Mouse (Mus musculus) embryonic facial prominence, embryonic 11.5 days (tissue): ENCODE measurements around the gene Trim44. TPM values are rescaled to one million over a fixed set of nuclear protein-coding genes. Genes with fewer than 3 reads are reported as not detected.

ENCODE experiments used
- ATAC-seq: fragments of 200-750 bp; cut with Nextera tagmentation; replicated peaks from 2 replicates; pipeline ENCODE4 v1.8.0; 2017; ENCODE audit warnings: low read depth; ENCODE audit not compliant: insufficient number of reproducible peaks, low FRiP score, low TSS enrichment
- DNase-seq: peaks from one replicate; pipeline ENCODE4 v3.0.0-alpha.2; 2015; ENCODE audit warnings: low spot score
- H3K27ac ChIP-seq: fragments of 300-500 bp; sonication (generic); replicated peaks from 2 replicates; pipeline ENCODE4 v1.5.1; 2014; ENCODE audit warnings: mild to moderate bottlenecking, low read depth, low read length, control low read depth
- H3K27me3 ChIP-seq: fragments of 300-500 bp; sonication (generic); 2 replicates; pipeline ENCODE4 v1.6.1; 2014; ENCODE audit warnings: mild to moderate bottlenecking, low read length, moderate library complexity, mixed read lengths; ENCODE audit not compliant: control insufficient read depth, insufficient read depth
- H3K36me3 ChIP-seq: fragments of 300-500 bp; sonication (generic); replicated peaks from 2 replicates; pipeline ENCODE4 v1.6.1; 2014; ENCODE audit warnings: low read depth, mild to moderate bottlenecking, low read length, moderate library complexity, mixed read lengths; ENCODE audit not compliant: control insufficient read depth, insufficient read depth
- H3K4me1 ChIP-seq: fragments of 300-500 bp; sonication (generic); 2 replicates; pipeline ENCODE4 v1.6.1; 2014; ENCODE audit warnings: low read length, mixed read lengths; ENCODE audit not compliant: control insufficient read depth, insufficient read depth
- H3K4me2 ChIP-seq: fragments of 300-500 bp; sonication (generic); 2 replicates; pipeline ENCODE4 v1.6.1; 2014; ENCODE audit warnings: low read depth, mild to moderate bottlenecking, control low read depth, low read length, moderate library complexity
- H3K4me3 ChIP-seq: fragments of 300-500 bp; sonication (generic); 2 replicates; pipeline ENCODE4 v1.5.1; 2014; ENCODE audit warnings: low read depth, low read length, control low read depth
- H3K9ac ChIP-seq: fragments of 300-500 bp; sonication (generic); replicated peaks from 2 replicates; pipeline ENCODE4 v1.6.1; 2014; ENCODE audit warnings: mild to moderate bottlenecking, control low read depth, low read length
- H3K9me3 ChIP-seq: fragments of 300-500 bp; sonication (generic); replicated peaks from 2 replicates; pipeline ENCODE4 v1.6.1; 2016; ENCODE audit warnings: mild to moderate bottlenecking, low read length, inconsistent platforms, mixed read lengths; ENCODE audit not compliant: control insufficient read depth
- WGBS: fragments of 180-500 bp; shearing (Covaris S2); extraction: QIAGEN DNeasy Blood & Tissue Kit; methylation state at CpG from one replicate; pipeline ENCODE4 v1.1.7; 2014; 5-methylcytosine and 5-hydroxymethylcytosine counted together
- polyA plus RNA-seq: library from polyadenylated mRNA; unstranded; fragments of >200 nt; fragmentation: Nextera tagmentation; extraction: Ambion mirVana; gene quantifications from 2 replicates; pipeline ENCODE4 v1.2.1, GENCODE M21; 2014

Trim44 gene
- 35.5 and 35.7 TPM in 2 replicates for polyA plus RNA-seq

- Histone ChIP-seq H3K36me3 (no peaks in the 10 kb centered on the region), H3K27ac (no peak within 1 kb of the TSS), H3K4me1 (peaks cover 3% of the 10 kb centered on the region), H3K4me2 (no peak within 1 kb of the TSS), H3K27me3 (no peaks in the 10 kb centered on the region), H3K9ac (no peak within 1 kb of the TSS), H3K9me3 (no peaks in the 10 kb centered on the region), H3K4me3 (no peak within 1 kb of the TSS)
- ATAC-seq (peak; percentile 20; the same call in 1 of the 2 replicates), DNase-seq (peak; percentile 58)
- WGBS, result 35% methylated on average over 14 of the region's 14 CpGs
These were observed at the start of gene Trim44 for GRCm38 (mm10) chr2:102407363-102408184. Trim44 (minus strand) TSS chr2:102407828.

- Histone ChIP-seq H3K9ac (no peak overlapping the region), H3K9me3 (no peaks in the 10 kb centered on the region), H3K4me3 (no peak overlapping the region), H3K4me1 (no peaks in the 10 kb centered on the region; the same call in 1 of the 2 replicates), H3K36me3 (no peaks in the 10 kb centered on the region), H3K4me2 (no peak overlapping the region), H3K27me3 (no peaks in the 10 kb centered on the region), H3K27ac (no peak overlapping the region)
- no peak for ATAC-seq
- no peak for DNase-seq
- WGBS, result 88% methylated on average over 1 of the region's 1 CpGs
These were observed 47.5 kb upstream of the Trim44 start for GRCm38 (mm10) chr2:102455126-102455525.

GRCm38 (mm10) chr2:102453447-102453846 is 45.8 kb upstream of the Trim44 start:
- no peaks in the 10 kb centered on the region for H3K36me3 ChIP-seq
- DNase-seq (peak; percentile 67), ATAC-seq (no peak)
- H3K9me3 ChIP-seq, result no peaks in the 10 kb centered on the region
- H3K27me3 ChIP-seq, result no peaks in the 10 kb centered on the region
- WGBS, result 47% methylated on average over 3 of the region's 3 CpGs
- H3K4me1 ChIP-seq, result no peaks in the 10 kb centered on the region; the same call in 1 of the 2 replicates
- H3K9ac ChIP-seq, result no peak overlapping the region
- no peak overlapping the region for H3K27ac ChIP-seq
- no peak overlapping the region for H3K4me3 ChIP-seq
- no peak overlapping the region for H3K4me2 ChIP-seq

- Histone ChIP-seq H3K4me3 (peak within 1 kb of the TSS; percentile 56), H3K9me3 (no peaks in the 10 kb centered on the region), H3K27ac (peak within 1 kb of the TSS; percentile 91), H3K4me1 (no peaks in the 10 kb centered on the region; the same call in 1 of the 2 replicates), H3K9ac (peak within 1 kb of the TSS; percentile 82), H3K27me3 (no peaks in the 10 kb centered on the region), H3K4me2 (peak within 1 kb of the TSS; percentile 96), H3K36me3 (no peaks in the 10 kb centered on the region)
- ATAC-seq, result peak; percentile 77
- DNase-seq, result peak; percentile 92
- under 1% methylated on average over 42 of the region's 49 CpGs for WGBS
These were observed 44.3 kb upstream of the Trim44 start, which contains the start of gene Fjx1 for GRCm38 (mm10) chr2:102451671-102452549. Fjx1 (minus strand) TSS chr2:102452499.

- Histone ChIP-seq H3K27me3 (no peaks in the 10 kb centered on the region), H3K4me1 (no peaks in the 10 kb centered on the region; the same call in 1 of the 2 replicates), H3K36me3 (no peaks in the 10 kb centered on the region), H3K9me3 (no peaks in the 10 kb centered on the region), H3K9ac (peak overlapping the region; percentile 82), H3K4me2 (peak overlapping the region; percentile 96), H3K4me3 (peak overlapping the region; percentile 56), H3K27ac (peak overlapping the region; percentile 91)
- under 1% methylated on average over 81 of the region's 109 CpGs for WGBS
- DNase-seq (peak; percentile 58), ATAC-seq (peak; percentile 64)
These were observed 43.4 kb upstream of the Trim44 start for GRCm38 (mm10) chr2:102450761-102451670.

- H3K9ac ChIP-seq, result peak overlapping the region; percentile 82
- no peaks in the 10 kb centered on the region for H3K9me3 ChIP-seq
- peak overlapping the region; percentile 17 for H3K27ac ChIP-seq
- WGBS, result under 1% methylated on average over 43 of the region's 43 CpGs
- H3K36me3 ChIP-seq, result no peaks in the 10 kb centered on the region
- H3K4me1 ChIP-seq, result no peaks in the 10 kb centered on the region; the same call in 1 of the 2 replicates
- ATAC-seq (peak; percentile 8; the same call in 1 of the 2 replicates), DNase-seq (peak; percentile 74)
- H3K27me3 ChIP-seq, result no peaks in the 10 kb centered on the region
- H3K4me3 ChIP-seq, result peak overlapping the region; percentile 56
- H3K4me2 ChIP-seq, result peak overlapping the region; percentile 96
These were observed 42.7 kb upstream of the Trim44 start for GRCm38 (mm10) chr2:102450248-102450760.
